In genomic region chr12:8467029-8467924, GRCm38 (mm10) we compare ENCODE assay signal across 14 mouse cellular contexts. TPM values are rescaled to one million over a fixed set of nuclear protein-coding genes. Genes with fewer than 3 reads are reported as not detected.
A peak's percentile ranks its signal among the peaks of the same experiment; 100 is the strongest.
DNase-seq lines count a peak whose midpoint lies in the region; ATAC-seq and TF ChIP-seq lines count a peak whose summit lies in the region.
"Had no signal": no experiment of that assay in that cellular context is flagged by ENCODE, and none has a peak within 500 bp of the region (broad histone marks: within the 10 kb centered on the region; RNA-seq: fewer than 3 reads in every experiment).

No protein-coding gene starts in this region.

- H3K27ac ChIP-seq in layer of hippocampus, adult 2 months: peak overlapping the region; percentile 89
- H3K27ac ChIP-seq in cortical plate, adult 2 months (ENCODE audit: insufficient read depth, low read length): peak overlapping the region; percentile 77
- no peak overlapping the region for H3K27ac ChIP-seq in neural tube, embryonic 14.5 days (ENCODE audit: low read depth, low read length)
- H3K27ac ChIP-seq: forebrain, embryonic 10.5 days; heart, embryonic 10.5 days had no signal

- H3K4me3 ChIP-seq in layer of hippocampus, adult 2 months: no peak overlapping the region
- no peak overlapping the region for H3K4me3 ChIP-seq in cortical plate, adult 2 months (ENCODE audit: insufficient read depth, low read length)
- no peak overlapping the region for H3K4me3 ChIP-seq in neural tube, embryonic 14.5 days (ENCODE audit: low read depth, low read length)
- H3K4me3 ChIP-seq: forebrain, embryonic 10.5 days; heart, embryonic 10.5 days; myocyte had no signal

- H3K9me3 ChIP-seq in neural tube, embryonic 14.5 days (ENCODE audit: control insufficient read depth, low read length): no peaks in the 10 kb centered on the region
- H3K9me3 ChIP-seq: forebrain, embryonic 10.5 days; heart, embryonic 10.5 days had no signal

- 55% methylated on average over 12 of the region's 12 CpGs for WGBS in neural tube, embryonic 14.5 days

- H3K4me1 ChIP-seq in cortical plate, adult 2 months (ENCODE audit: control insufficient read depth, insufficient read depth, low read length): peaks cover 24% of the 10 kb centered on the region
- H3K4me1 ChIP-seq in neural tube, embryonic 14.5 days (ENCODE audit: control insufficient read depth, insufficient read depth, low read length): no peaks in the 10 kb centered on the region

- H3K4me2 ChIP-seq in neural tube, embryonic 14.5 days (ENCODE audit: low read depth, low read length): no peak overlapping the region

- H3K27me3 ChIP-seq in neural tube, embryonic 14.5 days (ENCODE audit: control insufficient read depth, insufficient read depth, low read length): no peaks in the 10 kb centered on the region

- DNase-seq in layer of hippocampus, adult 2 months (ENCODE audit: low spot score in 2 of 2): peak; percentile 59 to 76
- DNase-seq in layer of hippocampus, adult 9-10 months (ENCODE audit: low spot score): no peak
- DNase-seq in gastrocnemius, postnatal 10 days: no peak
- no peak for DNase-seq in cerebellum, adult 9-11 months
- DNase-seq: embryo, embryonic 11 days had no signal

- ATAC-seq in granulocyte monocyte progenitor cell, adult 5-6 weeks (replicated peaks; ENCODE audit: poor library complexity, severe bottlenecking): peak; percentile 74
- peak; percentile 51; the same call in 1 of the 2 replicates for ATAC-seq in neural tube, embryonic 14.5 days (ENCODE audit: low read depth)
- ATAC-seq in megakaryocyte-erythroid progenitor cell, adult 5-6 weeks (replicated peaks; ENCODE audit: low FRiP score, low TSS enrichment, poor library complexity, severe bottlenecking): no peak
- ATAC-seq: activated CD4-positive, CD25-positive, alpha-beta regulatory T cell, adult 4 months; intestine, embryonic 16.5 days had no signal

- 0 out of 2 replicates have a peak, but pooled peaks have one; percentile 42 for TF ChIP-seq POLR2A in cortical plate, adult 2 months (IDR thresholded peaks at IDR 0.05; ENCODE audit: extremely low read depth, insufficient read depth, low read length)

- H3K9ac ChIP-seq in neural tube, embryonic 14.5 days (replicated peaks; ENCODE audit: low read depth, low read length): no peak overlapping the region

- H3K36me3 ChIP-seq in neural tube, embryonic 14.5 days (ENCODE audit: control insufficient read depth, insufficient read depth, low read length): no peaks in the 10 kb centered on the region
- H3K36me3 ChIP-seq: forebrain, embryonic 10.5 days; heart, embryonic 10.5 days had no signal

- TF ChIP-seq CTCF in layer of hippocampus, adult 2 months (conservative IDR thresholded peaks at IDR 0.05): no peak
- no peak for TF ChIP-seq CTCF in cortical plate, adult 2 months (IDR thresholded peaks at IDR 0.05; ENCODE audit: extremely low read depth, insufficient read depth, low read length)

RNA-seq across cellular contexts. Expression of gene Rhob, which starts 32.5 kb away (rescaled TPM):
- total RNA-seq in layer of hippocampus, adult 2 months (2021): 100 to 1,000 TPM; 359 to 361 TPM
- polyA plus RNA-seq in cortical plate, adult 2 months (2012; rRNA removed): 353 and 368 TPM in 2 replicates
- 75.2 and 78.3 TPM in 2 replicates for total RNA-seq in granulocyte monocyte progenitor cell, adult 5-6 weeks (2014; fragmentation: Nextera tagmentation)
- total RNA-seq in granulocyte monocyte progenitor cell, adult 5-6 weeks (2017): 64.8 and 67.6 TPM in 2 replicates
- polyA plus RNA-seq in neural tube, embryonic 14.5 days (2014; fragmentation: Nextera tagmentation; extraction: Ambion mirVana): 109 and 116 TPM in 2 replicates
- total RNA-seq in megakaryocyte-erythroid progenitor cell, adult 5-6 weeks (2014; fragmentation: Nextera tagmentation): 4.2 and 5.1 TPM in 2 replicates
- total RNA-seq in megakaryocyte-erythroid progenitor cell, adult 5-6 weeks (2017): 23.1 TPM in 2 replicates
- total RNA-seq in gastrocnemius, postnatal 10 days (2021): 10 to 100 TPM; 80.5 to 82.4 TPM

Comparison
In these comparisons a context has a peak if more than half of its experiments do, and no peak if none do; other contexts are left out.
1. DNase-seq: peak in layer of hippocampus, adult 2 months (2 of 2); none in layer of hippocampus, adult 9-10 months (single experiment), gastrocnemius, postnatal 10 days (single experiment) and cerebellum, adult 9-11 months (single experiment).
2. RNA of gene Rhob, which starts 32.5 kb away (total RNA-seq): 359 to 361 TPM in layer of hippocampus, adult 2 months; 80.5 to 82.4 TPM in gastrocnemius, postnatal 10 days, 64.8 to 78.3 TPM in granulocyte monocyte progenitor cell, adult 5-6 weeks and 4.2 to 23.1 TPM in megakaryocyte-erythroid progenitor cell, adult 5-6 weeks; every median in the first group is over 4 times any median in the second.